Mouse (Mus musculus) ES-Bruce4 (cell line): ENCODE data around the gene Ptk7.

Experiments used
- CTCF ChIP-seq: IDR thresholded peaks from one replicate; pipeline ENCODE4 v1.8.1; 2011; ENCODE audit warnings: low read depth, low read length
- EP300 ChIP-seq: IDR thresholded peaks from 2 replicates; pipeline ENCODE4 v1.6.1; 2011; ENCODE audit warnings: low read depth, low read length; ENCODE audit not compliant: insufficient read depth
- POLR2A ChIP-seq: IDR thresholded peaks from one replicate; pipeline ENCODE4 v1.8.1; 2011; ENCODE audit warnings: low read length; ENCODE audit not compliant: insufficient read depth

DNA sequence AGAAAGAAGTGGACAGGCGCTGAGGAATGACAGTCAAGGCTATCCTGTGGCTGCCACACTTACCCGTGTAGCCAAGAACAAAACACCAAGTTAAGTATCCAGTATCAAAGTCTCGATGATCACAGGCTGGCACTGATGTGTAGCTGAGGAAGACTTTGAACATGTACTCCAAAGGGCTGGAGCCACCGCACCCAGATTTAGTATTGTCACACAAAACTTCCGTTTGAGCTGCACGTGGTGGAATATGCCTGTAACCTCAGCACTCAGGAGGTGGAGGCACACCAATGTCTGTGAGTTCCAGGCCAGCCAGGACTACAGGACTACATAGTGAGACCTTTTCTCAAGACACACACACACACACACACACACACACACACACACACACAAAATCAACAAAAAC, 70.2 kb downstream of the Ptk7 start:
- TF ChIP-seq POLR2A = no peak
- TF ChIP-seq CTCF = no peak
- TF ChIP-seq EP300 = no peak
